Mouse (Mus musculus): ENCODE results near the gene Zdhhc14. TPM values are rescaled to one million over a fixed set of nuclear protein-coding genes. Genes with fewer than 3 reads are reported as not detected.
A peak's percentile ranks its signal among the peaks of the same experiment; 100 is the strongest.

Gene Zdhhc14
- 1.6 and 1.8 TPM in 2 replicates for polyA plus RNA-seq (2014; fragmentation: Nextera tagmentation; extraction: Ambion mirVana)

GRCm38 (mm10) chr17:5491801-5492745, at the start of gene Zdhhc14:
Gene Zdhhc14 (plus strand): TSS chr17:5492557.
- WGBS (ENCODE audit: insufficient replicate concordance): under 1% methylated on average over 61 of the region's 70 CpGs
- peak; percentile 92 for ATAC-seq (replicated peaks; ENCODE audit: insufficient number of reproducible peaks, low FRiP score, low TSS enrichment)

DNA sequence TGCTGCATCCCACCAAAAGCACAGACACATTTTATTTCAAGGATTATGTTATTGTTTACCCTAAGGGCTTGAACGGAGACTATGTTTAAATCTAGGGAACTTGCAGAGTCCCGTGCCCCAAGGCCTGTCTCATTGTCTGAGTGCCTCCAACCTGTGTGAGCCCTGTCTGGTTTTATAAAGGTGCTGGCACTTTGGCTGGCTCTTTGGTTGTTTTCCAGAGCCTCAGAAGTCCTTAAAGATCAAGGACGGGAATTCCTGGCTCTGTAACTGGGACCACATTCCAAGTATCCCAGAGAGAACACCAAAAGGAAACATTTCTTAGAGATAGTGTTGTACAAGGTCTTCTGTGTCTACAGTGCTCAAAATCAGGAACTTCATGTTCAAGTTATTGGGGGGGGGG, 49.1 kb upstream of the Zdhhc14 start:
- no peak overlapping the region for H3K4me3 ChIP-seq (ENCODE audit: low read depth, low read length)
- H3K9me3 ChIP-seq (replicated peaks; ENCODE audit: control insufficient read depth, low read length): no peaks in the 10 kb centered on the region
- no peaks in the 10 kb centered on the region; the same call in 1 of the 2 replicates for H3K27me3 ChIP-seq (ENCODE audit: control insufficient read depth, insufficient read depth, low read length)
- no peak overlapping the region for H3K27ac ChIP-seq (ENCODE audit: low read depth, low read length)
- no peak overlapping the region for H3K4me2 ChIP-seq
- ATAC-seq (replicated peaks; ENCODE audit: insufficient number of reproducible peaks, low FRiP score, low TSS enrichment): no peak
- no peaks in the 10 kb centered on the region for H3K36me3 ChIP-seq (ENCODE audit: control insufficient read depth, insufficient read depth, low read length)
- 0 out of 2 replicates have a peak, but pooled peaks cover 3% of the 10 kb centered on the region for H3K4me1 ChIP-seq (ENCODE audit: control insufficient read depth, insufficient read depth, low read length)
- no peak overlapping the region for H3K9ac ChIP-seq (ENCODE audit: low read depth, low read length)
- 63% methylated on average over 3 of the region's 3 CpGs for WGBS (ENCODE audit: insufficient replicate concordance)

More at GRCm38 (mm10) chr17:5491801-5492745, at the start of gene Zdhhc14:
- H3K27me3 ChIP-seq (ENCODE audit: control insufficient read depth, insufficient read depth, low read length): peaks cover 15% of the 10 kb centered on the region
- peak within 1 kb of the TSS; percentile 68 for H3K9ac ChIP-seq (ENCODE audit: low read depth, low read length)
- H3K36me3 ChIP-seq (ENCODE audit: control insufficient read depth, insufficient read depth, low read length): no peaks in the 10 kb centered on the region
- peaks cover 7% of the 10 kb centered on the region for H3K4me1 ChIP-seq (ENCODE audit: control insufficient read depth, insufficient read depth, low read length)
- H3K27ac ChIP-seq (ENCODE audit: low read depth, low read length): peak within 1 kb of the TSS; percentile 70
- no peaks in the 10 kb centered on the region for H3K9me3 ChIP-seq (replicated peaks; ENCODE audit: control insufficient read depth, low read length)
- H3K4me2 ChIP-seq: peak within 1 kb of the TSS; percentile 97
- H3K4me3 ChIP-seq (ENCODE audit: low read depth, low read length): peak within 1 kb of the TSS; percentile 64

GRCm38 (mm10) chr17:5443751-5444150, 48.6 kb upstream of the Zdhhc14 start:
- no peak for ATAC-seq (replicated peaks; ENCODE audit: insufficient number of reproducible peaks, low FRiP score, low TSS enrichment)
- WGBS (ENCODE audit: insufficient replicate concordance): 38% methylated on average over 5 of the region's 5 CpGs
- Histone ChIP-seq H3K36me3 (ENCODE audit: control insufficient read depth, insufficient read depth, low read length) (no peaks in the 10 kb centered on the region), H3K27me3 (ENCODE audit: control insufficient read depth, insufficient read depth, low read length) (no peaks in the 10 kb centered on the region; the same call in 1 of the 2 replicates), H3K4me1 (ENCODE audit: control insufficient read depth, insufficient read depth, low read length) (0 out of 2 replicates have a peak, but pooled peaks cover 3% of the 10 kb centered on the region), H3K9me3 (replicated peaks; ENCODE audit: control insufficient read depth, low read length) (no peaks in the 10 kb centered on the region), H3K4me3 (ENCODE audit: low read depth, low read length) (no peak overlapping the region), H3K9ac (ENCODE audit: low read depth, low read length) (no peak overlapping the region), H3K4me2 (no peak overlapping the region), H3K27ac (ENCODE audit: low read depth, low read length) (no peak overlapping the region)

GRCm38 (mm10) chr17:5453657-5454056, 38.7 kb upstream of the Zdhhc14 start:
- Histone ChIP-seq H3K4me3 (ENCODE audit: low read depth, low read length) (no peak overlapping the region), H3K4me2 (no peak overlapping the region), H3K36me3 (ENCODE audit: control insufficient read depth, insufficient read depth, low read length) (no peaks in the 10 kb centered on the region), H3K9me3 (replicated peaks; ENCODE audit: control insufficient read depth, low read length) (no peaks in the 10 kb centered on the region), H3K27me3 (ENCODE audit: control insufficient read depth, insufficient read depth, low read length) (no peaks in the 10 kb centered on the region), H3K4me1 (ENCODE audit: control insufficient read depth, insufficient read depth, low read length) (no peaks in the 10 kb centered on the region), H3K9ac (ENCODE audit: low read depth, low read length) (no peak overlapping the region), H3K27ac (ENCODE audit: low read depth, low read length) (no peak overlapping the region)
- WGBS (ENCODE audit: insufficient replicate concordance): 58% methylated on average over 4 of the region's 4 CpGs
- no peak for ATAC-seq (replicated peaks; ENCODE audit: insufficient number of reproducible peaks, low FRiP score, low TSS enrichment)

GRCm38 (mm10) chr17:5463912-5464311, 28.4 kb upstream of the Zdhhc14 start:
- H3K27ac ChIP-seq (ENCODE audit: low read depth, low read length): no peak overlapping the region
- no peak overlapping the region for H3K9ac ChIP-seq (ENCODE audit: low read depth, low read length)
- no peak overlapping the region for H3K4me3 ChIP-seq (ENCODE audit: low read depth, low read length)
- H3K27me3 ChIP-seq (ENCODE audit: control insufficient read depth, insufficient read depth, low read length): no peaks in the 10 kb centered on the region
- no peak for ATAC-seq (replicated peaks; ENCODE audit: insufficient number of reproducible peaks, low FRiP score, low TSS enrichment)
- WGBS (ENCODE audit: insufficient replicate concordance): 74% methylated on average over 2 of the region's 2 CpGs
- H3K9me3 ChIP-seq (replicated peaks; ENCODE audit: control insufficient read depth, low read length): no peaks in the 10 kb centered on the region
- H3K4me1 ChIP-seq (ENCODE audit: control insufficient read depth, insufficient read depth, low read length): no peaks in the 10 kb centered on the region
- no peak overlapping the region for H3K4me2 ChIP-seq
- H3K36me3 ChIP-seq (ENCODE audit: control insufficient read depth, insufficient read depth, low read length): no peaks in the 10 kb centered on the region

DNA sequence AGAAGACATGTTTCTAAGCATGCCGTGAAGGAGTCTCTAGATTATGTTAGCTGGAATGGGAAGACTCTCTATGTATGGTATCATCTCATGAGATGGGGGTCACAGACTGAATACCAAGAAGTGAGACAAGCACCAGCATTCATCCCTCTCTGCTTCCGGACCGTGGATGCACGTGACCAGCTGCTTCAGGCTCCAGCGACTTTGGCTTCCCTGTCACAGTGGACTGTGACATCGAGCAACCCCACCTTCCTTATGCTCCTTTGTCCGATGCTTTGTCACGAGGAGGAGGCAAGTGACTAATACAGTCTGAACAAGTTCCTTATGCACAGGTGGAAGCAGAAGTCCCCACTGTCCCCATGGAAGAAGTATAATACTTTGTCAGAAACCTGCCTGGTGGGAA, 25.6 kb upstream of the Zdhhc14 start:
- H3K4me3 ChIP-seq (ENCODE audit: low read depth, low read length): no peak overlapping the region
- H3K4me1 ChIP-seq (ENCODE audit: control insufficient read depth, insufficient read depth, low read length): no peaks in the 10 kb centered on the region
- H3K4me2 ChIP-seq: no peak overlapping the region
- H3K9ac ChIP-seq (ENCODE audit: low read depth, low read length): no peak overlapping the region
- WGBS (ENCODE audit: insufficient replicate concordance): 72% methylated on average over 8 of the region's 8 CpGs
- H3K27me3 ChIP-seq (ENCODE audit: control insufficient read depth, insufficient read depth, low read length): no peaks in the 10 kb centered on the region
- no peak for ATAC-seq (replicated peaks; ENCODE audit: insufficient number of reproducible peaks, low FRiP score, low TSS enrichment)
- H3K9me3 ChIP-seq (replicated peaks; ENCODE audit: control insufficient read depth, low read length): no peaks in the 10 kb centered on the region
- H3K27ac ChIP-seq (ENCODE audit: low read depth, low read length): no peak overlapping the region
- H3K36me3 ChIP-seq (ENCODE audit: control insufficient read depth, insufficient read depth, low read length): no peaks in the 10 kb centered on the region

GRCm38 (mm10) chr17:5467177-5467576, 25.2 kb upstream of the Zdhhc14 start:
- H3K4me1 ChIP-seq (ENCODE audit: control insufficient read depth, insufficient read depth, low read length): no peaks in the 10 kb centered on the region
- H3K4me2 ChIP-seq: no peak overlapping the region
- no peak overlapping the region for H3K9ac ChIP-seq (ENCODE audit: low read depth, low read length)
- WGBS (ENCODE audit: insufficient replicate concordance): 44% methylated on average over 4 of the region's 4 CpGs
- no peaks in the 10 kb centered on the region for H3K9me3 ChIP-seq (replicated peaks; ENCODE audit: control insufficient read depth, low read length)
- no peaks in the 10 kb centered on the region for H3K36me3 ChIP-seq (ENCODE audit: control insufficient read depth, insufficient read depth, low read length)
- H3K27ac ChIP-seq (ENCODE audit: low read depth, low read length): no peak overlapping the region
- H3K27me3 ChIP-seq (ENCODE audit: control insufficient read depth, insufficient read depth, low read length): no peaks in the 10 kb centered on the region
- no peak for ATAC-seq (replicated peaks; ENCODE audit: insufficient number of reproducible peaks, low FRiP score, low TSS enrichment)
- H3K4me3 ChIP-seq (ENCODE audit: low read depth, low read length): no peak overlapping the region

GRCm38 (mm10) chr17:5472268-5472667, 20.1 kb upstream of the Zdhhc14 start:
- Histone ChIP-seq H3K36me3 (ENCODE audit: control insufficient read depth, insufficient read depth, low read length) (no peaks in the 10 kb centered on the region), H3K9me3 (replicated peaks; ENCODE audit: control insufficient read depth, low read length) (no peaks in the 10 kb centered on the region), H3K27me3 (ENCODE audit: control insufficient read depth, insufficient read depth, low read length) (no peaks in the 10 kb centered on the region), H3K4me2 (no peak overlapping the region), H3K9ac (ENCODE audit: low read depth, low read length) (no peak overlapping the region), H3K27ac (ENCODE audit: low read depth, low read length) (no peak overlapping the region), H3K4me1 (ENCODE audit: control insufficient read depth, insufficient read depth, low read length) (no peaks in the 10 kb centered on the region), H3K4me3 (ENCODE audit: low read depth, low read length) (no peak overlapping the region)
- ATAC-seq (replicated peaks; ENCODE audit: insufficient number of reproducible peaks, low FRiP score, low TSS enrichment): no peak
- 38% methylated on average over 3 of the region's 3 CpGs for WGBS (ENCODE audit: insufficient replicate concordance)

Data from heart, embryonic 11.5 days (tissue).